Mouse (Mus musculus) left cerebral cortex, adult 2 months (tissue): Measurements from ENCODE around the gene Nap1l1. TPM values are rescaled to one million over a fixed set of nuclear protein-coding genes. Genes with fewer than 3 reads are reported as not detected.

Source experiments
- DNase-seq, 2 experiments: peaks; one replicate each; pipeline ENCODE4 v3.0.0; 2021 to 2022; ENCODE audit warnings: low spot score in 2 of 2, mixed read lengths in 1 of 2; ENCODE audit errors: extremely low spot score in 1 of 2
- H3K27ac ChIP-seq: fragments of 200-600 bp; 2 replicates; pipeline ENCODE4 v1.8.1; 2022
- H3K4me3 ChIP-seq: fragments of 200-600 bp; 2 replicates; pipeline ENCODE4 v1.8.1; 2022
- CTCF ChIP-seq: fragments of 200-600 bp; IDR thresholded peaks from 2 replicates; pipeline ENCODE4 v1.8.1; 2022; ENCODE audit warnings: antibody characterized with exemption, mild to moderate bottlenecking, moderate library complexity
- intact Hi-C: fragments of 180-260 bp; cut with DNase I; formaldehyde crosslinking; loops from one replicate; pipeline ENCODE4 v1.15.1; 2025
- total RNA-seq, 2 experiments: library from RNA; stranded (reverse); gene quantifications; 2 replicates each; pipeline ENCODE4 v1.2.3; 2021

Gene Nap1l1
- total RNA-seq, 2 experiments from 2014 or later: 217 to 237 TPM

DNA sequence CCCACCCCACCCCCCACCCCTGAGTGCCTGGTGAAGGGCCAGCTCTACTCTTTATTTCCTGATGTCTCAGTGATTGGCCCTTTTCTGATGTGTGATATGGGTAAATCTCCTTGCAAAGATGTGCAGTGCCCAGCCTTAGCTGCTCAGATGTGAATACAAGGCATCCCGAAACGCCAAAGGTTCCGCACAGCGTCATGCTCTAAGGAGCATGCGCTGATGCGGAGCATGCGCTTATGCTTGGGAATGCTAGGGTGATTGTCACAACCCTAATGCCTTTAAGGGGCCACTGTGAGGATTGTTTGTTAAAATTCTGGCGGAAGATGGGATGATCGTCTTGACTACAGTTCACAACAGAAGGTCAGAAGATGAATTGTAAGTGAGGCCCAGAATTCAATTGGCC lies 67.7 kb downstream of the Nap1l1 start:
- no peak for DNase-seq
- TF ChIP-seq CTCF: no peak
- Histone ChIP-seq H3K4me3 (no peak overlapping the region), H3K27ac (no peak overlapping the region)
- intact Hi-C loops: loop anchor here (10.0 kb wide), 1 partner anchor 224 kb away; no protein-coding TSS in a partner anchor

DNA sequence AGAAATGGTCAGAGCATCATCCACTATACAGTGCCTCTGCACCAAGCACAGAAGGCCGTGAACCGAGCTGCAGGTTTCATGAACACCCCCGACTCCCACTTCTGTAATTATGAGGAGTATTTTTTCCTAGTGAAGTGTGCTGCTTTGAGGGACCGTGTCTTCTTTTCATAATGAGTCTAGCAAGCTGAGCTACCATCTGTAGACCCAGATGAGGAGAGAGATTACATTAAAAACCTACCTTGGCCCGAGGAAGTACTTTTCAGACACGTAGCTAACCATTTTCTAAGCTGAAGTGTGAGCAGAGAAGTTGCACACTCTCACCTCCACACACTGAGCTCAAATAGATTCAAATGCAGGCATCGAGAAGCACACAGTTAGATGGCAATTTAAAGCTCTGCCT lies 70.1 kb downstream of the Nap1l1 start:
- TF ChIP-seq CTCF: no peak
- DNase-seq: peak in 1 of 2 experiments; percentile 17
- Histone ChIP-seq H3K27ac (peak overlapping the region; percentile 48), H3K4me3 (no peak overlapping the region)
- intact Hi-C loops: loop anchor here (2.0 to 10.0 kb wide), 2 partner anchors 36 to 222 kb away; partner anchors contain the start of gene Phlda1

DNA sequence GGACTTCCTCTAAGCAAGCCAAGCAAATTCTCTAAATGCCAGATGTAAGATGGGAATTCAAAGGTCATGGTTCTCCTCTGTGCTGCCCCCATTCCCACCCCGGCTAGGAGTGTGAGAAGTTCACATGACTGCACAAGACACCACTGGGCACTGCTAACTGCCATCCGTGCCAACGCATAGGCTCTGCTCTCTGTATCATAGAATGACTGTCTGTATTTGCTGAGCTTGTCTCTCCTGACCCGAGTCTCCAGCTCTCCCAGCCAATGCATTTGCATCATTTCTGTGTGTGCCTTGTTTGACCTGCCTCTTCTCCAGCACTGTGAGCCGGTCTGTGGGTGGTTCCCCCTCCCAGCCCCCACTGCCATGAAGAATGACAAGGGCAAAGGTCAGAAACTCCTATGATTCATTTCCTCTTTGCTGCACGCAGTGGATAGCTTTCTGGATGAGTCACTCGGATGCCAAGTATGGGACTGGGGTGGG lies 70.8 kb downstream of the Nap1l1 start:
- Histone ChIP-seq H3K27ac (peak overlapping the region; percentile 48), H3K4me3 (no peak overlapping the region)
- DNase-seq: no peak
- intact Hi-C loops: loop anchor here (2.0 to 10.0 kb wide), 2 partner anchors 37 to 221 kb away; partner anchors contain the start of gene Phlda1
- TF ChIP-seq CTCF: no peak

DNA sequence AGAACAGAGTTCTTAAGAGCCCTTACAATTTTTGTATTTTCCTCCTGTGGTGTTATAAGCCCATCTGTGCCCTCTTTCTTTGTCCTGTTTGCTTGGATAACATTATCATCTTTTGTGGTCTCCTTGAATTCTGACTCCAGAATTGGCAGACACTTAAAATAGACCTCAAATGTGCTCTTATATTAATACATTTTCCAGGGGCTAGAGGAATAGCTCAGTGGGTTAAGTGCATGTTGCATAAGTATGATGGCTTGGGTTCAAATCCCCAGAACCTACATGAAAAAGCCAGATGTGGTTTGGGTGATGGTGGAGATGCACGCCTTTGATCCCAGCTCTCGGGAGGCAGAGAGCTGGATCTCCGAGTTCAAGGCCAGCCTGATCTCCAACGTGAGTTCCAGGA lies 71.3 kb downstream of the Nap1l1 start:
- H3K4me3 ChIP-seq: no peak overlapping the region
- TF ChIP-seq CTCF: no peak
- DNase-seq: no peak
- no peak overlapping the region for H3K27ac ChIP-seq
- intact Hi-C loops: loop anchor here (10.0 kb wide), 1 partner anchor 220 kb away; no protein-coding TSS in a partner anchor

DNA sequence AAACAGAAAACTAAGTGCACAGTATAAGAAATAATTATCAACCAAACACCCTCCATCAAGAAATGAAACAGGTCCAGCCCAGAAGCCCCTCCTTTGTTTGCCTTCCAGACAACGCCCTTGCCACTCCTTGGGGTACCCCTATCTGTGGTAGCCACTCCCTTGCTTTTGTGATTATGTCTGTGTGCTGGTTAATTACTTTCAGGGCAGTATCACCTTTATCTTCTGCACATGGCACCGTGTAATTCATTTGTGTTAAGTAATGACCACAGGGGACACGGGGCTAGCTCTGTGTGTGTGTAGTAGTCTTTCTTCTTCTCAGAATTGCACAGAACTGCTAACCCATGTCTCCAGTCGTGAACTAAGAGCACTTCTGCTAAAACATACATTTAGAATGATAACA lies 72.6 kb downstream of the Nap1l1 start:
- intact Hi-C loops: loop anchor here (10.0 kb wide), 1 partner anchor 219 kb away; no protein-coding TSS in a partner anchor
- no peak for DNase-seq
- Histone ChIP-seq H3K4me3 (no peak overlapping the region), H3K27ac (no peak overlapping the region)
- no peak for TF ChIP-seq CTCF

Other genes starting within 250 kb of the Nap1l1 start
- 1 to 10 TPM; 4.9 to 6.7 TPM for gene Bbs10, start 174.5 kb upstream of the Nap1l1 start, total RNA-seq
- gene Phlda1, start 33.1 kb downstream of the Nap1l1 start, total RNA-seq: 10 to 100 TPM; 31.3 to 42.2 TPM